Mouse (Mus musculus) myocyte (in vitro differentiated cells): ENCODE measurements around the gene Vmn2r5. TPM values are rescaled to one million over a fixed set of nuclear protein-coding genes. Genes with fewer than 3 reads are reported as not detected.
"Not testable (repeated sequence)": the region's sequence is repeated elsewhere in the genome, so short reads cannot be mapped to it uniquely, and the experiment has no call there.

Experiments
- H3K27me3 ChIP-seq: one replicate; pipeline ENCODE4 v1.6.1; 2011; ENCODE audit not compliant: control insufficient read depth, insufficient read depth, insufficient read length
- H3K36me3 ChIP-seq: one replicate; pipeline ENCODE4 v1.6.1; 2011; ENCODE audit not compliant: control insufficient read depth, insufficient read depth
- H3K4me2 ChIP-seq: one replicate; pipeline ENCODE4 v1.6.1; 2011; ENCODE audit warnings: low read depth, control low read depth
- H3K4me3 ChIP-seq: one replicate; pipeline ENCODE4 v1.5.1; 2011; ENCODE audit warnings: mild to moderate bottlenecking, control low read depth, moderate library complexity
- H3K79me2 ChIP-seq: one replicate; pipeline ENCODE4 v1.6.1; 2011; ENCODE audit not compliant: control insufficient read depth, insufficient read depth
- H3ac ChIP-seq: one replicate; pipeline ENCODE4 v1.6.1; 2011; ENCODE audit not compliant: control insufficient read depth, insufficient read length
- polyA plus RNA-seq: library from polyadenylated mRNA; unstranded; fragments of >200 nt; fragmentation: generic; extraction: Trizol; gene quantifications from one replicate; pipeline ENCODE4 v1.2.1, GENCODE M21; 2012; ENCODE audit warnings: missing spikeins

Vmn2r5 gene
- not detected for polyA plus RNA-seq

DNA sequence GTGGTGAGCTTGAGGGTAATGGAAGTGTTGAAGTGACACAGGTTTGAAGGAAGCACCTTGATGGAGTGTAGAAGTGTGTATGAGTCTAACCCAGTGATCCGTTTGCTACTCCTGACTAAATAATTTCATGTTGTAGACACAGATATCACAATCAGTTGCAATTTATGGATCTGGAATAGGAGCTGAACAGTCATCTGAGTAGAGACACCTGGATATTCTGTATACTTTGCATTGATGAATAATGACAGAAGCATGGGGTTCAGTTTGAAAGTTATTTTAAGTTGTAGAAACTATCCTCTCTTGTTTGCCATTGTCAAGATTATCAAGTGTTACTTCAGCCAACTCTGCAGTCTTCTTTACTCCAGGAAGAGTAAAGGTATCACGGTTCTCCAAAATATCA lies at the start of gene Vmn2r5:
Gene Vmn2r5, minus strand, starts transcription at position 101 of the 400 bp plus-strand sequence.
- not testable (repeated sequence) for H3K27me3 ChIP-seq, H3K4me3 ChIP-seq, H3K36me3 ChIP-seq, H3K79me2 ChIP-seq, H3K4me2 ChIP-seq, H3ac ChIP-seq

DNA sequence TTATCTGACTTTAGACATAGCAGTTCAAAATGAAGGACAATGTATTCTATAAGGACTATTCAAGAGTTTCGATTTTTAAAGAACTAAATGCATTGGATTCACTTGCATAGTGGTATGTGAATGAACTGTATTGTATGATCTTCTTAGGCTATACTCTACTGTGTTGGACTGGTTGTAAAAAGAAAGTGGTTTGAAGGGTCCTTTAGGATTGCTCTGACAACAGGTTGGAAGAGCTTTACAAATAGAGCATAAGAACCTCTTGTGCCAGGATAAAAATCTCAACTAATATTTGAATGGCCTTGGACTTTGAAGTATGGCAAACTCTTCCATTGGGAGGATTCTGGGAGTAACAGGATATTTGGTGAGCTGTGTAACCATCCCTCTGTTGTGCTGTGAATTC lies 13.9 kb upstream of the Vmn2r5 start:
- not testable (repeated sequence) for H3K27me3 ChIP-seq, H3K4me2 ChIP-seq, H3ac ChIP-seq

More for the DNA sequence above, 13.9 kb upstream of the Vmn2r5 start:
- H3K79me2 ChIP-seq, H3K36me3 ChIP-seq, H3K4me3 ChIP-seq: not testable (repeated sequence)

Other genes with a start within 250 kb of the Vmn2r5 start
- 0.02 TPM for gene Vmn2r3, start 220.1 kb downstream of the Vmn2r5 start, polyA plus RNA-seq
- not detected for gene Vmn2r4, start 94.5 kb downstream of the Vmn2r5 start, polyA plus RNA-seq
- not detected for gene Vmn2r6, start 56.0 kb upstream of the Vmn2r5 start, polyA plus RNA-seq